Mouse (Mus musculus) MEL (cell line): Measurements from ENCODE around the gene Bmpr2. TPM values are rescaled to one million over a fixed set of nuclear protein-coding genes. Genes with fewer than 3 reads are reported as not detected.

Source experiments
- DNase-seq: peaks from one replicate; pipeline ENCODE4 v3.0.0; 2011; ENCODE audit warnings: low read depth, low spot score
- H3K27ac ChIP-seq: 2 replicates; pipeline ENCODE4 v1.5.1; 2012; ENCODE audit warnings: low read depth, mild to moderate bottlenecking, control low read depth, low read length, moderate library complexity; ENCODE audit not compliant: control insufficient read depth
- H3K27me3 ChIP-seq, 2 experiments: fragments of 150-350 bp in 1 of 2; sonication (generic) in 1 of 2; 2 replicates each; pipeline ENCODE4 v1.6.1; 2012; ENCODE audit warnings: low read length in 2 of 2, mild to moderate bottlenecking in 2 of 2, improper control_type of control experiment in 1 of 2, moderate library complexity in 1 of 2; ENCODE audit not compliant: insufficient read depth in 2 of 2, control insufficient read depth in 1 of 2
- H3K36me3 ChIP-seq, 2 experiments: 2 replicates each; pipeline ENCODE4 v1.6.1; 2012 to 2014; ENCODE audit warnings: low read length in 2 of 2, improper control_type of control experiment in 1 of 2, inconsistent platforms in 1 of 2, mild to moderate bottlenecking in 1 of 2; ENCODE audit not compliant: insufficient read depth in 2 of 2, control insufficient read depth in 1 of 2
- H3K4me1 ChIP-seq, 2 experiments: fragments of 150-350 bp in 1 of 2; sonication (generic) in 1 of 2; 2 replicates each; pipeline ENCODE4 v1.6.1; 2012; ENCODE audit warnings: low read length in 2 of 2, improper control_type of control experiment in 1 of 2, mild to moderate bottlenecking in 1 of 2; ENCODE audit not compliant: insufficient read depth in 2 of 2, control insufficient read depth in 1 of 2
- H3K4me3 ChIP-seq, 2 experiments: fragments of 150-350 bp in 1 of 2; sonication (generic) in 1 of 2; 2 replicates each; pipeline ENCODE4 v1.5.1; 2012; ENCODE audit warnings: low read depth in 2 of 2, low read length in 2 of 2, mild to moderate bottlenecking in 2 of 2, moderate library complexity in 2 of 2, control low read depth in 1 of 2, improper control_type of control experiment in 1 of 2; ENCODE audit not compliant: control insufficient read depth in 1 of 2, insufficient read depth in 1 of 2
- H3K79me2 ChIP-seq: 2 replicates; pipeline ENCODE4 v1.6.1; 2012; ENCODE audit warnings: mild to moderate bottlenecking, low read length, moderate library complexity; ENCODE audit not compliant: control insufficient read depth, poor library complexity, insufficient read depth
- H3K9ac ChIP-seq: 2 replicates; pipeline ENCODE4 v1.6.1; 2012; ENCODE audit warnings: low read depth, mild to moderate bottlenecking, control low read depth, low read length, moderate library complexity; ENCODE audit not compliant: control insufficient read depth, poor library complexity, severe bottlenecking
- H3K9me3 ChIP-seq: fragments of 150-350 bp; sonication (generic); replicated peaks from 2 replicates; pipeline ENCODE4 v1.6.1; 2012; ENCODE audit warnings: mild to moderate bottlenecking, low read length, improper control_type of control experiment, moderate library complexity; ENCODE audit not compliant: insufficient read depth
- BHLHE40 ChIP-seq: IDR thresholded peaks from 2 replicates; pipeline ENCODE4 v1.6.1; 2012; ENCODE audit warnings: low read depth, mild to moderate bottlenecking, inconsistent platforms, low read length, improper control_type of control experiment, borderline replicate concordance
- CHD1 ChIP-seq: IDR thresholded peaks from 2 replicates; pipeline ENCODE4 v1.6.1; 2012; ENCODE audit warnings: low read depth, mild to moderate bottlenecking, inconsistent platforms, low read length, improper control_type of control experiment
- CTCF ChIP-seq, 3 experiments: IDR thresholded peaks in 2 of 3; conservative IDR thresholded peaks in 1 of 3; 2 replicates each; pipeline ENCODE4 v1.5.1; 2011 to 2012; ENCODE audit warnings: low read length in 3 of 3, low read depth in 2 of 3, mild to moderate bottlenecking in 2 of 3, improper control_type of control experiment in 1 of 3, inconsistent platforms in 1 of 3, mixed read lengths in 1 of 3, moderate library complexity in 1 of 3; ENCODE audit not compliant: control insufficient read depth in 1 of 3, insufficient read depth in 1 of 3, poor library complexity in 1 of 3, severe bottlenecking in 1 of 3
- E2F4 ChIP-seq: IDR thresholded peaks from 2 replicates; pipeline ENCODE4 v1.6.1; 2011; ENCODE audit warnings: low read depth, low read length, improper control_type of control experiment, borderline replicate concordance
- ELF1 ChIP-seq: IDR thresholded peaks from 2 replicates; pipeline ENCODE4 v1.6.1; 2014; ENCODE audit warnings: low read depth, mild to moderate bottlenecking, inconsistent platforms, low read length, improper control_type of control experiment, moderate library complexity
- EP300 ChIP-seq, 2 experiments: IDR thresholded peaks; 2 replicates each; pipeline ENCODE4 v1.6.1; 2011; ENCODE audit warnings: improper control_type of control experiment in 2 of 2, low read length in 2 of 2, low read depth in 1 of 2, mild to moderate bottlenecking in 1 of 2
- ETS1 ChIP-seq: IDR thresholded peaks from 2 replicates; pipeline ENCODE4 v1.6.1; 2012; ENCODE audit warnings: low read depth, mild to moderate bottlenecking, inconsistent platforms, low read length, improper control_type of control experiment, moderate library complexity
- GATA1 ChIP-seq: IDR thresholded peaks from 2 replicates; pipeline ENCODE4 v1.6.1; 2011; ENCODE audit warnings: low read depth, low read length, improper control_type of control experiment
- HCFC1 ChIP-seq: IDR thresholded peaks from 2 replicates; pipeline ENCODE4 v1.6.1; 2012; ENCODE audit warnings: low read depth, mild to moderate bottlenecking, inconsistent platforms, low read length, improper control_type of control experiment, moderate library complexity
- JUND ChIP-seq: IDR thresholded peaks from 2 replicates; pipeline ENCODE4 v1.6.1; 2011; ENCODE audit warnings: low read depth, mild to moderate bottlenecking, improper control_type of control experiment, low read length
- KAT2A ChIP-seq: conservative IDR thresholded peaks from 2 replicates; pipeline ENCODE4 v1.6.1; 2012; ENCODE audit warnings: low read depth, low read length, improper control_type of control experiment, inconsistent platforms
- MAX ChIP-seq: IDR thresholded peaks from 2 replicates; pipeline ENCODE4 v1.6.1; 2011; ENCODE audit warnings: low read length, improper control_type of control experiment
- MAZ ChIP-seq: IDR thresholded peaks from 2 replicates; pipeline ENCODE4 v1.6.1; 2012; ENCODE audit warnings: low read depth, mild to moderate bottlenecking, inconsistent platforms, low read length, improper control_type of control experiment
- MEF2A ChIP-seq: IDR thresholded peaks from 2 replicates; pipeline ENCODE4 v1.6.1; 2014; ENCODE audit warnings: low read depth, mild to moderate bottlenecking, inconsistent platforms, low read length, improper control_type of control experiment; ENCODE audit not compliant: poor library complexity, insufficient replicate concordance, severe bottlenecking; ENCODE audit errors: extremely low read depth
- MXI1 ChIP-seq: IDR thresholded peaks from 2 replicates; pipeline ENCODE4 v1.6.1; 2011; ENCODE audit warnings: mild to moderate bottlenecking, low read depth, low read length, improper control_type of control experiment
- MYB ChIP-seq: IDR thresholded peaks from 2 replicates; pipeline ENCODE4 v1.6.1; 2011; ENCODE audit warnings: mild to moderate bottlenecking, low read depth, low read length, improper control_type of control experiment
- MYC ChIP-seq: IDR thresholded peaks from 2 replicates; pipeline ENCODE4 v1.6.1; 2011; ENCODE audit warnings: low read depth, mild to moderate bottlenecking, low read length, improper control_type of control experiment, moderate library complexity
- NRF1 ChIP-seq: IDR thresholded peaks from 2 replicates; pipeline ENCODE4 v1.6.1; 2014; ENCODE audit warnings: low read depth, mild to moderate bottlenecking, inconsistent platforms, low read length, improper control_type of control experiment, moderate library complexity; ENCODE audit not compliant: poor library complexity, insufficient read depth, severe bottlenecking
- POLR2A ChIP-seq, 2 experiments: IDR thresholded peaks; 2 replicates each; pipeline ENCODE4 v1.6.1; 2011 to 2012; ENCODE audit warnings: low read length in 2 of 2, mild to moderate bottlenecking in 2 of 2, control low read depth in 1 of 2, improper control_type of control experiment in 1 of 2, low read depth in 1 of 2, moderate library complexity in 1 of 2; ENCODE audit not compliant: control insufficient read depth in 1 of 2, insufficient read depth in 1 of 2, poor library complexity in 1 of 2
- POLR2AphosphoS2 ChIP-seq: IDR thresholded peaks from 2 replicates; pipeline ENCODE4 v1.6.1; 2011; ENCODE audit warnings: low read length, improper control_type of control experiment
- POLR2AphosphoS5 ChIP-seq: IDR thresholded peaks from 2 replicates; pipeline ENCODE4 v1.6.1; 2012; ENCODE audit warnings: low read depth, borderline replicate concordance, mild to moderate bottlenecking, inconsistent platforms, low read length, moderate library complexity, mixed read lengths
- RAD21 ChIP-seq: IDR thresholded peaks from 2 replicates; pipeline ENCODE4 v1.6.1; 2011; ENCODE audit warnings: mild to moderate bottlenecking, low read depth, low read length, improper control_type of control experiment
- RCOR1 ChIP-seq: IDR thresholded peaks from 2 replicates; pipeline ENCODE4 v1.6.1; 2012; ENCODE audit warnings: low read depth, mild to moderate bottlenecking, inconsistent platforms, low read length, improper control_type of control experiment
- SIN3A ChIP-seq: IDR thresholded peaks from 2 replicates; pipeline ENCODE4 v1.6.1; 2012; ENCODE audit warnings: low read length, improper control_type of control experiment, inconsistent platforms
- SMC3 ChIP-seq: IDR thresholded peaks from 2 replicates; pipeline ENCODE4 v1.6.1; 2011; ENCODE audit warnings: low read depth, low read length, improper control_type of control experiment
- TAL1 ChIP-seq: IDR thresholded peaks from 2 replicates; pipeline ENCODE4 v1.6.1; 2012; ENCODE audit warnings: mild to moderate bottlenecking, inconsistent platforms, low read length, moderate library complexity, mixed read lengths
- TBP ChIP-seq: IDR thresholded peaks from 2 replicates; pipeline ENCODE4 v1.8.0; 2011; ENCODE audit warnings: low read depth, low read length, improper control_type of control experiment
- UBTF ChIP-seq: IDR thresholded peaks from 2 replicates; pipeline ENCODE4 v1.6.1; 2012; ENCODE audit warnings: low read depth, mild to moderate bottlenecking, inconsistent platforms, low read length, improper control_type of control experiment, moderate library complexity, borderline replicate concordance; ENCODE audit not compliant: insufficient read depth
- USF1 ChIP-seq: IDR thresholded peaks from 2 replicates; pipeline ENCODE4 v1.6.1; 2014; ENCODE audit warnings: low read depth, mild to moderate bottlenecking, inconsistent platforms, low read length, improper control_type of control experiment, moderate library complexity
- USF2 ChIP-seq, 2 experiments: IDR thresholded peaks; 2 replicates each; pipeline ENCODE4 v1.6.1; 2011 to 2012; ENCODE audit warnings: improper control_type of control experiment in 2 of 2, low read length in 2 of 2, borderline replicate concordance in 1 of 2, inconsistent platforms in 1 of 2, low read depth in 1 of 2, mild to moderate bottlenecking in 1 of 2; ENCODE audit not compliant: insufficient read depth in 1 of 2
- ZC3H11A ChIP-seq: IDR thresholded peaks from 2 replicates; pipeline ENCODE4 v1.6.1; 2012; ENCODE audit warnings: low read depth, mild to moderate bottlenecking, inconsistent platforms, low read length, improper control_type of control experiment
- ZKSCAN1 ChIP-seq: IDR thresholded peaks from 2 replicates; pipeline ENCODE4 v1.6.1; 2012; ENCODE audit warnings: low read depth, mild to moderate bottlenecking, inconsistent platforms, low read length, improper control_type of control experiment, moderate library complexity
- ZMIZ1 ChIP-seq: IDR thresholded peaks from 2 replicates; pipeline ENCODE4 v1.6.1; 2012; ENCODE audit warnings: low read depth, mild to moderate bottlenecking, inconsistent platforms, low read length, improper control_type of control experiment, moderate library complexity
- ZNF384 ChIP-seq: IDR thresholded peaks from 2 replicates; pipeline ENCODE4 v1.6.1; 2012; ENCODE audit warnings: low read depth, mild to moderate bottlenecking, inconsistent platforms, low read length, improper control_type of control experiment
- polyA plus RNA-seq, 2 experiments: library from polyadenylated mRNA; stranded (reverse) in 1 of 2; unstranded in 1 of 2; fragments of >175 nt in 1 of 2; fragments of >200 nt in 1 of 2; gene quantifications; 2 replicates each; pipeline versions ENCODE4 v1.2.1 to v1.2.4; 2012; ENCODE audit warnings: low replicate concordance in 2 of 2, low read depth in 1 of 2; ENCODE audit not compliant: insufficient read length in 2 of 2, insufficient read depth in 1 of 2, missing spikeins in 1 of 2
- total RNA-seq: library from RNA; depleted of rRNA; stranded (reverse); fragments of 300-350 nt; gene quantifications from 2 replicates; pipeline ENCODE4 v1.2.3, GENCODE M21; 2012

The Bmpr2 gene
- total and polyA plus RNA-seq, 3 experiments: 2.3 to 18.6 (median 3.1) TPM

DNA sequence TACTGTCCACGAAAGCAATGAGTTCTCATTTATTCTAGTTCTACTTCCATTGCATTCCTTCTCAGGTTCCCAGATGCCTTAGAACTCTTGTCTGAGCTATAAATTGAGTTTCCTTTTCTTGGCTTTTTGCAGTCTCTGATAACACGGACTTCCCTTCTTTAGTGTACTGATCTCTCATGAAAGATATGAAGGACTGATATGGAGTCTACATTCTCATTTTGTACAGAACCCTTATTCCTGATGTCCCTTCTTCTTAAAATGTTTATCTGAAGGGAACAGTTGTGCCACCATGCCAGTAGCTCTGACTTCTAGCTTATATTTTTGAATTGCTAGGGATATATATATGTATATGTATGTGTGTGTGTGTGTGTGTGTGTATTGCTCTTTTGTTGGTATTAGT, 46.7 kb downstream of the Bmpr2 start (continued):
- TF ChIP-seq POLR2AphosphoS5 (no peak), JUND (no peak), RAD21 (no peak), SIN3A (peak; percentile 47; the same call in 1 of the 2 replicates), E2F4 (no peak), SMC3 (no peak), EP300 (IDR thresholded peaks at IDR 0.05; ENCODE audit: low read depth in 1 of 2, low read length in 2 of 2) (peak; percentile 82 to 89), MYC (0 out of 2 replicates have a peak, but pooled peaks have one; percentile 42), GATA1 (peak; percentile 93)

DNA sequence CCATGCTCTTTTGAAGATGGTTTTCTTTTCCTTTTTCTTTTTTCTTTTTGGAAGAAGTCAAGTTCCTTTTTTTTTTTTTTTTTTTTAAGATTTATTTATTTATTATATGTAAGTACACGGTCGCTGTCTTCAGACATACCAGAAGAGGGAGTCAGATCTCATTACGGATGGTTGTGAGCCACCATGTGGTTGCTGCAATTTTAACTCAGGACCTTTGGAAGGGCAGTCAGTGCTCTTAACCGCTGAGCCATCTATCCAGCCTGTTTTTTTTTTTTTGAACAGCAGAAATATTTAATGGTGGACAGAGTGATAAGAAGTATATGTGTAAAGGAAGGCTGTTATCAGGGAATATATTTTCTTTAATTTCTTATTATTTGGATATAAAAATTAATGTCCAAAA, 49.6 kb downstream of the Bmpr2 start:
- DNase-seq: peak; percentile 41
- Histone ChIP-seq H3K9ac (no peak overlapping the region), H3K27ac (no peak overlapping the region), H3K4me3 (no peak overlapping the region), H3K27me3 (no peaks in the 10 kb centered on the region), H3K36me3 (peaks cover 2 to 25% of the 10 kb centered on the region in 2 experiments; a peak in 2 of 4 replicates), H3K79me2 (no peaks in the 10 kb centered on the region), H3K9me3 (no peaks in the 10 kb centered on the region), H3K4me1 (peaks cover 8 to 18% of the 10 kb centered on the region in 2 experiments; a peak in 3 of 4 replicates)
- no peak for TF ChIP-seq HCFC1
- no peak for TF ChIP-seq MYB
- TF ChIP-seq SMC3: 0 out of 2 replicates have a peak, but pooled peaks have one; percentile 0
- no peak for TF ChIP-seq NRF1
- no peak for TF ChIP-seq MAZ
- peak; percentile 87 for TF ChIP-seq ZNF384
- TF ChIP-seq ELF1: no peak
- no peak for TF ChIP-seq CHD1
- TF ChIP-seq MYC: peak; percentile 68; the same call in 1 of the 2 replicates
- no peak for TF ChIP-seq RAD21
- TF ChIP-seq MXI1: no peak; the same call in 1 of the 2 replicates
- TF ChIP-seq POLR2A (IDR thresholded peaks at IDR 0.05; ENCODE audit: control insufficient read depth in 1 of 2, insufficient read depth in 1 of 2, low read depth in 1 of 2, low read length in 2 of 2, poor library complexity in 1 of 2): no peak
- no peak for TF ChIP-seq GATA1
- no peak for TF ChIP-seq TAL1
- no peak for TF ChIP-seq POLR2AphosphoS2
- no peak for TF ChIP-seq EP300 (IDR thresholded peaks at IDR 0.05; ENCODE audit: low read depth in 1 of 2, low read length in 2 of 2)
- TF ChIP-seq MAX: no peak
- TF ChIP-seq MEF2A: no peak
- no peak for TF ChIP-seq ETS1
- no peak for TF ChIP-seq BHLHE40
- no peak for TF ChIP-seq ZC3H11A
- peak in 2 of 3 experiments; percentile 16 to 45; a peak in 3 of 6 replicates for TF ChIP-seq CTCF (IDR thresholded peaks at IDR 0.05 in 2 of 3, conservative IDR thresholded peaks at IDR 0.05 in 1 of 3; ENCODE audit: control insufficient read depth in 1 of 3, insufficient read depth in 1 of 3, low read depth in 2 of 3, low read length in 3 of 3, poor library complexity in 1 of 3, severe bottlenecking in 1 of 3)
- no peak for TF ChIP-seq TBP
- TF ChIP-seq ZKSCAN1: no peak
- TF ChIP-seq KAT2A: no peak
- TF ChIP-seq POLR2AphosphoS5: no peak
- no peak for TF ChIP-seq RCOR1
- no peak for TF ChIP-seq ZMIZ1
- TF ChIP-seq UBTF: no peak
- no peak for TF ChIP-seq USF1
- no peak for TF ChIP-seq USF2 (IDR thresholded peaks at IDR 0.05; ENCODE audit: borderline replicate concordance in 1 of 2, insufficient read depth in 1 of 2, low read depth in 1 of 2, low read length in 2 of 2)
